Mouse (Mus musculus): Measurements from ENCODE around the gene Nfatc2ip.

DNA sequence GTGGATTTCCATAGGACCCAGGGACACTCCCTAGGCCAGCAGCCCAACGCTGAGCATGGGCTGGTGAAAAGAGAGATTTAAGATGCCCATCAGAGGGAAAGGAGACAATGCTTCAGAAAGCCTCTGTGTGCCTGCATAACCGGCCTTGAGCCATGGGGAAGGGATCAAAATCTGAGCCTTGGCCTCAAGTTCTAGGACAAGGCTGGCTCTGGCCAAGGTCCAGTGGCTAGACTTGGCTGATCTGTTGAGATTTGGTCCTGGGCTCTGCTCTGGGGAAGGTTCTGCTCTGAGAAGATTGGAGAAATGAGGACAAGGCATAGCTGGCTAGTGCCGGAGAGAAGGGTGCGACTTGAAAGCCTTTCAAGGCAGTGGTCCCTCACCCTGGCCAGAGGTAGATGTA lies 14.5 kb upstream of the Nfatc2ip start:
- TF ChIP-seq CTCF (IDR thresholded peaks at IDR 0.05; ENCODE audit: low read depth), result no peak
- TF ChIP-seq EP300 (optimal IDR thresholded peaks at IDR 0.05), result no peak

Measured in stomach, postnatal 0 days (tissue).